Mouse (Mus musculus) lung, embryonic 15.5 days (tissue): ENCODE measurements around the gene Epn3. TPM values are rescaled to one million over a fixed set of nuclear protein-coding genes. Genes with fewer than 3 reads are reported as not detected.

Experiments
- ATAC-seq: fragments of 200-750 bp; cut with Nextera tagmentation; 2 replicates; pipeline ENCODE4 v1.8.0; 2017; ENCODE audit warnings: moderate number of reproducible peaks, borderline replicate concordance; ENCODE audit not compliant: low FRiP score, low TSS enrichment; ENCODE audit errors: extremely low read depth
- H3K27ac ChIP-seq: fragments of 300-500 bp; sonication (generic); 2 replicates; pipeline ENCODE4 v1.5.1; 2015; ENCODE audit warnings: moderate library complexity, mild to moderate bottlenecking, inconsistent platforms
- H3K27me3 ChIP-seq: fragments of 300-500 bp; sonication (generic); 2 replicates; pipeline ENCODE4 v1.6.1; 2015; ENCODE audit warnings: inconsistent platforms
- H3K36me3 ChIP-seq: fragments of 300-500 bp; sonication (generic); 2 replicates; pipeline ENCODE4 v1.6.1; 2015; ENCODE audit warnings: inconsistent platforms
- H3K4me1 ChIP-seq: fragments of 300-500 bp; sonication (generic); 2 replicates; pipeline ENCODE4 v1.6.1; 2015; ENCODE audit warnings: inconsistent platforms
- H3K4me2 ChIP-seq: fragments of 300-500 bp; sonication (generic); 2 replicates; pipeline ENCODE4 v1.6.1; 2015; ENCODE audit warnings: inconsistent platforms, mild to moderate bottlenecking, moderate library complexity
- H3K4me3 ChIP-seq: fragments of 300-500 bp; sonication (generic); 2 replicates; pipeline ENCODE4 v1.5.1; 2015; ENCODE audit warnings: mild to moderate bottlenecking, inconsistent platforms
- H3K9ac ChIP-seq: fragments of 300-500 bp; sonication (generic); 2 replicates; pipeline ENCODE4 v1.6.1; 2015; ENCODE audit warnings: inconsistent platforms
- H3K9me3 ChIP-seq: fragments of 300-500 bp; sonication (generic); 2 replicates; pipeline ENCODE4 v1.6.1; 2016; ENCODE audit warnings: inconsistent platforms
- WGBS: fragments of 180-500 bp; shearing (Covaris S2); methylation state at CpG from one replicate; pipeline ENCODE4 v1.1.7; 2015; 5-methylcytosine and 5-hydroxymethylcytosine counted together
- polyA plus RNA-seq: library from polyadenylated mRNA; unstranded; fragments of >200 nt; fragmentation: Nextera tagmentation; extraction: Ambion mirVana; gene quantifications from 2 replicates; pipeline ENCODE4 v1.2.1, GENCODE M21; 2015

The Epn3 gene
- polyA plus RNA-seq: 16.8 and 17.3 TPM in 2 replicates

DNA sequence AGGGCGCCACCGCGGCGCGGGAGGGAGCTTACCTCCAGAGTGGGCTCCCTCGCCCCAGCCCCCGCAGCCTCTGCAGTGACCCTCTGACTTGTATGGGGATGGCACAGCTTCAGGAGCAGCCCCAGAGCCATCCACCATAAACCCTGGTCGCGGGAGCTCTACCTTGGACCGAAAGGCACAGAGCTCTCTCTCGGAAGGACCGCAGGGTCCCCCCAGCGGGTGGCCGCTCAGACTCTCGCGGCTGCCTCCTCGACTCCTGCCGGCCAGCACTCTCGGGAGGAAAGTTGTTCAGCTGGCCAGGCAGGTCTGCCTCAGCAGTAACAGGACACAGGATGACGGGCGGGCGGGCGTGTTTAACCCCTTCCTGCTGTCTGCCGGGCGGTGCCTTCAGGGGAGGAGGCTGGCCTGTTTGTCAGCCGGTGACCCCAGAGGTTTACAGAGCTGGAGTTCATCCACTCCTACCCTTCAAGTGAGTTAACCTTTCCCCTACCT lies at the start of gene Epn3:
Gene Epn3, minus strand, starts transcription at position 314 of the 492 bp plus-strand sequence.
- H3K4me1 ChIP-seq: peaks cover 36% of the 10 kb centered on the region
- H3K27me3 ChIP-seq: no peaks in the 10 kb centered on the region; the same call in 1 of the 2 replicates
- ATAC-seq: peak; percentile 64
- H3K4me2 ChIP-seq: peak within 1 kb of the TSS; percentile 58
- under 1% methylated on average over 25 of the region's 26 CpGs for WGBS
- H3K4me3 ChIP-seq: peak within 1 kb of the TSS; percentile 42
- H3K27ac ChIP-seq: peak within 1 kb of the TSS; percentile 96
- H3K36me3 ChIP-seq: no peaks in the 10 kb centered on the region
- peak within 1 kb of the TSS; percentile 56 for H3K9ac ChIP-seq
- no peaks in the 10 kb centered on the region for H3K9me3 ChIP-seq

DNA sequence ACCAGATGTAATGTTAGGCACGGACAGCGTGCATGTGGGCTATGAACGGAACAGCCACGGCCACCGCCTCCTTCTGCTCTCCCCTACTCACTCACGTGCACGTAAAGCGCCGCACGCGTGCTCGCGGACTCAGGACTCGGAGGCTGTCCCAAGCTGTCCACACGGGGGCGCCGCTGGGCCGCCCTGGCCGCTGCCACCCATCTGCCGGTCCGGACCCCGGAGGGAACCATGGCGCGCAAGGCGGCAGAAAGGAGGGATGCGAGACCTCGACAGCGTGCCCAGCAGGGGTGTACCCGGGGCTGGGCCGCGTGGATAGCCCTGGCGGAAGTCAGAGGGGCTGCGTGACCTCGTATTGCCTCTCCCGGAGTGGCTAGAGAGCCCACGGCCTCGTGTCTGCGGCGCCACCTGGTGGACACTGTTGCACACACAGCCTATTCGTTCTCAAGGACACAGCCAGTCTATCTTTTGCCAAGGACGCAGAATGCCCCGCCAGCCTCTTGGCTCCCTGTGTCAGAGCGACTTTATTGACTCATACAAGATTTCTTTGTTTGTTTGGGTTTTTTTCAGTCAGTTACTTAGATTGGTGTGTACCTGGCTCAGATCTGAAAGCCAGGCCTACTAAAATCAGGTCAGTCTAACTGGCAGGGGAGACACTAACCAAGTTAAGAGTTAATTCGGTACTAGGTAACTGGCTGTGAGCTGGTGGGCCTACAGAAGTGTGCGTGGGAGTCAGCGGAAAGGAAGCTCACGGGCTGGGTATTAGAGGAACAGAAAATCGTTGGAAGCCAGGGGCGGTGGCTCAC lies 49.3 kb upstream of the Epn3 start, which contains the start of gene Rsad1:
Gene Rsad1, minus strand, starts transcription at position 368 of the 803 bp plus-strand sequence.
- Histone ChIP-seq H3K4me1 (peaks cover 23% of the 10 kb centered on the region), H3K9ac (peak within 1 kb of the TSS; percentile 66), H3K9me3 (no peaks in the 10 kb centered on the region), H3K4me2 (peak within 1 kb of the TSS; percentile 89), H3K36me3 (no peaks in the 10 kb centered on the region), H3K4me3 (peak within 1 kb of the TSS; percentile 72), H3K27ac (peak within 1 kb of the TSS; percentile 91), H3K27me3 (no peaks in the 10 kb centered on the region)
- WGBS: 4% methylated on average over 49 of the region's 49 CpGs
- peak; percentile 90 for ATAC-seq

DNA sequence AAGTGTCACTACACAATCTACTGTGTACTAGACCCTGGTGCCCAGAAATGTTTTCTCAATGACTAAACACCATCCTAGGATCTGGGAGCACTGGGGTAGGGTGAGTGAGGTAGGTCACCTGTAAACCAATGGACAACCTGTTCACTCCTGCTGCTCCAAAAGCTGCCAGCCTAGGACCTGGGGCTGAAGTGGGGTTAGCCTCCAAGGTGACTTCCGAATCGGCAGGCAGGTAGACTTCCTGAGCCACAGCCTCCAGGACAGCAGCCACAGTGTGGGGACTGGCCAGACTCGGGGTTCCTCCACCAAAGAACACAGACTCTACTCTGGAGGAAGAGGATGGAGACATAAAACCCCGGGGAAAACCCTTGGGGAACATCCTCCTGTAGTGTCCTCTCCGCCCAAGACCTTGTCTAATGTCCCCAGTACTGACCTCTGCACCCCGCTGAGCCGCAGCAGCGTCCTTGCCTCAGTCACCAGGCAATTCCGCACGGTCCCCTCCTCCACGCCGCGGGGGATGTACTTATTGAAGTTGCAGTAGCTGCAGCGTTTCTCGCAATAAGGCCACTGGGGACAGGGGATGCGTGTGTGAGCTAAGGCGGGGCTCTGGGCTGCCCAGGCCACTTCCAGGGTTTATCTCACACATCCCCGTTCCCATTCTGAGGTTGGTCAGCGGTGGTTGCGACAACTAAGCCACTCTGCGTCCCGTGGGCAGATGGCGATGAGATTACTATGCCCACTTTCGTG lies 48.4 kb upstream of the Epn3 start:
- Histone ChIP-seq H3K27me3 (no peaks in the 10 kb centered on the region), H3K36me3 (no peaks in the 10 kb centered on the region), H3K9me3 (no peaks in the 10 kb centered on the region), H3K4me1 (peaks cover 27% of the 10 kb centered on the region), H3K27ac (peak overlapping the region; percentile 91; the same call in 1 of the 2 replicates), H3K9ac (peak overlapping the region; percentile 66), H3K4me3 (peak overlapping the region; percentile 72), H3K4me2 (peak overlapping the region; percentile 89)
- WGBS: 11% methylated on average over 24 of the region's 24 CpGs
- peak; percentile 16 for ATAC-seq

DNA sequence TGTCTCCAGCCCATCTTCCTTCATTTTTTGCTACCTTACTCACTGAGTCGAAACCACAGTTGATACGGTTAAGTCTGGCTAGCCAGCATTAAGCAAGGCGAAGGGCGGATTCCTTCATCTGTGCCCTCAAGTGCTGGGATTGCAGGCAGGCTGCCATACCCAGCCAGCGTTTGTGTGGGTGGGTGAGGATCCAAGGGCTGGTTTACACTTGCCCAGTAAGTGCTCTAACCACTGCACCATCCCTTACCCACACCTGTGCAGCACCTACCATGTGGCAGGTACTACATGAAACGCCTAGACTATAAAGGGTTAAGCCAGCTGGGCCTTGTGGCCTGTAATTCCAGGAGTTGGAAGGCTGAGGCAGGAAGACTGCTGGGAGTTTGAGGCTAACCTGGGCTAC lies 47.5 kb upstream of the Epn3 start:
- no peak overlapping the region for H3K4me2 ChIP-seq
- no peak overlapping the region for H3K4me3 ChIP-seq
- H3K9ac ChIP-seq: no peak overlapping the region
- no peak overlapping the region for H3K27ac ChIP-seq
- ATAC-seq: no peak
- no peaks in the 10 kb centered on the region for H3K9me3 ChIP-seq
- H3K4me1 ChIP-seq: peaks cover 27% of the 10 kb centered on the region
- H3K27me3 ChIP-seq: no peaks in the 10 kb centered on the region
- H3K36me3 ChIP-seq: no peaks in the 10 kb centered on the region
- WGBS: 94% methylated on average over 6 of the region's 6 CpGs

DNA sequence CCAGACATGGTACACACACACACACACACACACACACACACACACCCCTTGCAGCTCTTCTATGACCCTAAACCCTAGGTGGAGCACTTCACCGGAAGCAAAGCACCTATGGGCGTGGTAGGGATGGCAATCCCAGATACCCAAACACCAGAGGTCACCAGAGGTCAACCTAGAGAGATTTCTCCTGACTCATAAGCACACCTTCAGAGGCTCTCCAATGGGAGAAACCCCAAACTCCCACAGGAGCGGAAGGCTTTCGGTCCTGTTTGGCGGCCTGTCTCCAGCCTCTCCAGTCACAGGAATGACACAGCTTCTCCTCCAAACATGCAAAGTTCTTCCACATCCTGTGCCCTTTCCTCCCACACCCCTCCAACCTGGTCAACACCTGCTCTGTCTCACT lies 46.6 kb upstream of the Epn3 start:
- Histone ChIP-seq H3K9ac (no peak overlapping the region), H3K4me2 (no peak overlapping the region), H3K27me3 (no peaks in the 10 kb centered on the region), H3K4me1 (peaks cover 27% of the 10 kb centered on the region), H3K36me3 (no peaks in the 10 kb centered on the region), H3K27ac (no peak overlapping the region), H3K4me3 (no peak overlapping the region), H3K9me3 (no peaks in the 10 kb centered on the region)
- ATAC-seq: no peak
- 95% methylated on average over 5 of the region's 5 CpGs for WGBS

DNA sequence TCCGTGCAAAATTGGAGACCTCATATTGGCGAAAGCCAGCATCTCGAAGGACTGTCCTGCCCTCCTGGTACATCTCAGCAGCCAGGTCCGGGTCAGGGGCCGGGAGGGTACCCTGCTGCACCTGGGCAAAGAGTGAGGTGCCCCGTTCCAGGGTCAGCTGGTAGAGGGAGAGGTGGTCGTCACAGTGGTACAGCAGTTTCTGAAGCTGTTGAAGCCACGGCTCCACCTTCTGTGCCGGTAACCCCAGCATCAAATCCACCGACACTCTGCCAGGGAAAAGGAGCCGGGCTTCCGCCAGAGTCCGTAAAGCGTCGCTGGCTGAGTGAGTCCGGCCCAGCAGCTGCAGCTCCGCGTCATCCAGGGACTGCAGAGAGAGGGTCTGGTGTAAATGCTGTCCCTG lies 44.6 kb upstream of the Epn3 start:
- WGBS: 51% methylated on average over 18 of the region's 18 CpGs
- Histone ChIP-seq H3K27me3 (no peaks in the 10 kb centered on the region), H3K9me3 (no peaks in the 10 kb centered on the region), H3K4me3 (no peak overlapping the region), H3K9ac (no peak overlapping the region), H3K4me1 (peaks cover 14% of the 10 kb centered on the region), H3K36me3 (no peaks in the 10 kb centered on the region), H3K4me2 (peak overlapping the region; percentile 35), H3K27ac (no peak overlapping the region)
- ATAC-seq: no peak

DNA sequence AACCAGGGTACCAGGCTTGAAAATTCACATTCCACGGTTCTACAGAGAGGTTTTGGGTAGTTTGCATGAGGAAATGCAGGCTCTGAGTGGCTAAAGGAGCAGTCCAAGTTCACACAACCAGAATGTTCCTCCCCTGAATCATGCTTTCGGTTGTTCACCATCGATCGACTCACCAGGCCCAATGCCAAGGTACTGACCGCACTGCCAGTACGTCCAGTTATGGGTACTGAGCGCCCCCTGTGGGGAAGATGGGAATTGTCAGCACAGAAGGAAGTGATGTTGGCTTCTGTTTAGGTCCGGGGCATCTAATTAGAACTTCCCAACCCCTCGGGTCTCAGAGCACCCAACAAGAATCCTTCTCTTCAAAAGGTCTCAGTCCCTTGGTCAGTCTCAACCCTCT lies 44.2 kb upstream of the Epn3 start:
- no peak for ATAC-seq
- Histone ChIP-seq H3K36me3 (no peaks in the 10 kb centered on the region), H3K9me3 (no peaks in the 10 kb centered on the region), H3K27ac (no peak overlapping the region; the same call in 1 of the 2 replicates), H3K9ac (no peak overlapping the region), H3K4me2 (peak overlapping the region; percentile 35), H3K4me3 (no peak overlapping the region), H3K27me3 (no peaks in the 10 kb centered on the region), H3K4me1 (peaks cover 11% of the 10 kb centered on the region)
- WGBS: 20% methylated on average over 9 of the region's 9 CpGs

DNA sequence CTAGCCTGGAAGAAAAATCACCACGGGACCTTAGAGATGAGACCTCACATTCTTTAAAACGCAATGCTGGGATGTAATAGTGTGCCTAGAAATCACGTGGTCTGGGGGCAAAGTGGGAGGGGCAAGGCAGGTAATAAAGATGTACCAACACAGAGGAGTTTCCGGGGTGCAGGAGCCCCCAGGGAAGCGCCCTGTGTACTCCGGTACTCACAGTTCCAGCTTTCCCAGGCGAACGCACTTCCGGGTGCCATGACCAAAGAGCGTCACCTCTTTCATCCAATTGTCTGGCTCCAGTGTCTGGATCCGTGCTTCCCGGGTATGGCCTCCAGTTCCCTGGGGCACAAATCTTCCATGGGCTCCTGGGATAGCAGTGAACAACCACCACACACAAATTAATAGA lies 43.6 kb upstream of the Epn3 start:
- H3K27me3 ChIP-seq: no peaks in the 10 kb centered on the region
- no peak overlapping the region for H3K4me3 ChIP-seq
- no peak overlapping the region for H3K9ac ChIP-seq
- H3K4me2 ChIP-seq: no peak overlapping the region
- H3K36me3 ChIP-seq: no peaks in the 10 kb centered on the region
- WGBS: 86% methylated on average over 12 of the region's 12 CpGs
- no peak overlapping the region for H3K27ac ChIP-seq
- no peak for ATAC-seq
- H3K9me3 ChIP-seq: no peaks in the 10 kb centered on the region
- H3K4me1 ChIP-seq: peaks cover 10% of the 10 kb centered on the region

DNA sequence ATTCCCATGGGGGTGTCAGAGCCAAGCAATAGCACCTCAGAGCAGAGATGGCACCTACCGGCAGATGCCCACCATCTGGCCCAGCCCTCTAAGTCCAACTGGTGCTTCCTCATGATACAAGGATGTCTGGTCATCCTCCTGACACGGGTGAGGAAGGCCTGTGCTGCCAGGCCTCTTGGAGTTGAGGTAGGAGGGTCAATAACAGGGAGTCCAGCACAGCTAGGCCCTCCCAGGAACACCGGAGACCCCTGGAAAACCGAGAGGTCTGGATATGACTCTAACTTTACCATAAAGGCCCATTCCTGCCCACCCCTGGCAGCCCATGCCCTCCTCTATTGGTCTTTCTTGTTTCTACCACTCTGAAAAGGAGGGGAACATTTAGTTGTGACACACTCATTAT lies 42.6 kb upstream of the Epn3 start:
- Histone ChIP-seq H3K4me1 (peaks cover 4% of the 10 kb centered on the region; the same call in 1 of the 2 replicates), H3K4me3 (no peak overlapping the region)
- no peak for ATAC-seq

DNA sequence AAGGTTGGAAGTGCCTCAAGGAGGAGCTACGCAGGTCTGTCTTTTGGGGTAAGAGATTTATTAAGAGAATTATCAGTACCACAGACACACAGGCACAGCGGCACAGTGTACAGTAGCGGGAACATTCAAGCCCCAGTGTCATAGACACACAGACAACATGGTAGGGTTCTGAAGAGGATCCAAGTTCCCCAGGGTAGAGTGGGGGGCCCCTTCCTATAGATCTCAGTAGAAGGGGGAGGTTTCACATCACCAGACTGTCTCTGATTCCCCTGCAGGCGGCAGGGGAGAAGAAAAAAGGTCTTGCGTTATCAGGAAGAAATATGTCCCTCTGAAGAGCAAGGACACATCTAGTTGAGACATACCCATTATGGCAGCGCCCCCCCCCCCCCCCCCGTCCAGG lies 40.0 kb upstream of the Epn3 start:
- no peak overlapping the region for H3K4me2 ChIP-seq
- no peak for ATAC-seq
- no peaks in the 10 kb centered on the region for H3K36me3 ChIP-seq
- no peaks in the 10 kb centered on the region for H3K9me3 ChIP-seq
- 68% methylated on average over 7 of the region's 7 CpGs for WGBS
- peaks cover 4% of the 10 kb centered on the region; the same call in 1 of the 2 replicates for H3K4me1 ChIP-seq
- no peak overlapping the region for H3K9ac ChIP-seq
- H3K4me3 ChIP-seq: no peak overlapping the region
- no peak overlapping the region for H3K27ac ChIP-seq
- H3K27me3 ChIP-seq: no peaks in the 10 kb centered on the region

More for the DNA sequence above, 42.6 kb upstream of the Epn3 start:
- Histone ChIP-seq H3K9me3 (no peaks in the 10 kb centered on the region), H3K36me3 (no peaks in the 10 kb centered on the region), H3K4me2 (no peak overlapping the region), H3K9ac (no peak overlapping the region), H3K27ac (no peak overlapping the region), H3K27me3 (no peaks in the 10 kb centered on the region)
- WGBS: 83% methylated on average over 4 of the region's 4 CpGs

DNA sequence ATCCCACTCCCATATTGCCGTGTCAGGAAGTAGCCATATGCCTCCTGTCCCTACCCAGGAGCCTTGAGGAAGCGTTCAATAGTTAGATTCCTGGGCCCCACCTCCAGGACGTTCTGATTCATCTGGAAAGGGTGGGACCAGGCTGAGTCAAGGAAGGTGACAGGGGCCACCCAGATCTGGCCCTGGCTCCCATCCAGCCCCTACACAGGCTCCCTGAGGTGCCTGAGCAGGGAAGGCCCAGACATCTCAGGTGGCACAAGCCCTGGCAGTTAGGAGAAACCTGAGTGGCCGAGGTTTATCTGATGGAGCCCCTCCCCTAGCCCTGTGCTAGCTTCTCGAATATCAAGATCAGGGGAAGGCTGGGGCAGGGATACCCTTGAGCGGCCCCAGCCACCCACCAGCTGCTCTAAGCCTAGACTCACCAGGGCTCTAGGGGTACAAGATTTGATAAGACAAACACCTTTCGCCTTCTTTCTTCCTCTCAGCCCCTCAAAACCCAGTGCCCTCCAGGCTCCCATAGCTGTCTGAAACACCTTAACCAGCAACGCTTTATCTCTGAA lies 39.0 kb upstream of the Epn3 start:
- ATAC-seq: no peak
- no peaks in the 10 kb centered on the region for H3K27me3 ChIP-seq
- WGBS: 52% methylated on average over 8 of the region's 8 CpGs
- H3K36me3 ChIP-seq: no peaks in the 10 kb centered on the region
- H3K4me2 ChIP-seq: no peak overlapping the region
- no peak overlapping the region for H3K9ac ChIP-seq
- H3K9me3 ChIP-seq: no peaks in the 10 kb centered on the region
- H3K4me1 ChIP-seq: peaks cover 2% of the 10 kb centered on the region; the same call in 1 of the 2 replicates
- no peak overlapping the region for H3K27ac ChIP-seq
- no peak overlapping the region for H3K4me3 ChIP-seq
